Mouse (Mus musculus) stomach, postnatal 0 days (tissue): ENCODE measurements around the gene Sec14l1. TPM values are rescaled to one million over a fixed set of nuclear protein-coding genes. Genes with fewer than 3 reads are reported as not detected.

Source experiments
- ATAC-seq: fragments of 200-750 bp; cut with Nextera tagmentation; 2 replicates; pipeline ENCODE4 v1.8.0; 2017; ENCODE audit not compliant: low FRiP score, low TSS enrichment
- DNase-seq: peaks from one replicate; pipeline ENCODE4 v3.0.0-alpha.2; 2016; ENCODE audit warnings: low spot score
- H3K27ac ChIP-seq: fragments of 300-500 bp; sonication (generic); replicated peaks from 2 replicates; pipeline ENCODE4 v1.5.1; 2014; ENCODE audit warnings: mild to moderate bottlenecking, control low read depth
- H3K27me3 ChIP-seq: fragments of 300-500 bp; sonication (generic); 2 replicates; pipeline ENCODE4 v1.6.1; 2014; ENCODE audit warnings: low read length; ENCODE audit not compliant: control insufficient read depth, insufficient read depth
- H3K36me3 ChIP-seq: fragments of 300-500 bp; sonication (generic); 2 replicates; pipeline ENCODE4 v1.6.1; 2014; ENCODE audit warnings: low read length, mixed read lengths; ENCODE audit not compliant: control insufficient read depth, insufficient read depth
- H3K4me1 ChIP-seq: fragments of 300-500 bp; sonication (generic); replicated peaks from 2 replicates; pipeline ENCODE4 v1.6.1; 2014; ENCODE audit warnings: antibody characterized with exemption; ENCODE audit not compliant: control insufficient read depth, insufficient read depth
- H3K4me2 ChIP-seq: fragments of 300-500 bp; sonication (generic); replicated peaks from 2 replicates; pipeline ENCODE4 v1.6.1; 2014; ENCODE audit warnings: low read depth, mild to moderate bottlenecking, control low read depth, moderate library complexity
- H3K4me3 ChIP-seq: fragments of 300-500 bp; sonication (generic); 2 replicates; pipeline ENCODE4 v1.5.1; 2014; ENCODE audit warnings: low read depth, low read length, control low read depth
- H3K9ac ChIP-seq: fragments of 300-500 bp; sonication (generic); 2 replicates; pipeline ENCODE4 v1.6.1; 2014; ENCODE audit warnings: mild to moderate bottlenecking, low read length, control low read depth, mixed read lengths
- H3K9me3 ChIP-seq: fragments of 300-500 bp; sonication (generic); 2 replicates; pipeline ENCODE4 v1.6.1; 2016; ENCODE audit warnings: low read length; ENCODE audit not compliant: control insufficient read depth
- CTCF ChIP-seq: IDR thresholded peaks from 2 replicates; pipeline ENCODE4 v1.5.1; 2016; ENCODE audit warnings: antibody characterized with exemption, low read depth, mild to moderate bottlenecking, moderate library complexity
- EP300 ChIP-seq: optimal IDR thresholded peaks from 2 replicates; pipeline ENCODE3; 2016; ENCODE audit warnings: antibody characterized with exemption
- WGBS: fragments of 180-500 bp; shearing (Covaris S2); extraction: QIAGEN DNeasy Blood & Tissue Kit; methylation state at CpG from one replicate; pipeline ENCODE4 v1.1.7; 2014; 5-methylcytosine and 5-hydroxymethylcytosine counted together
- polyA plus RNA-seq: library from polyadenylated mRNA; unstranded; fragments of >200 nt; fragmentation: Nextera tagmentation; extraction: Ambion mirVana; gene quantifications from 2 replicates; pipeline ENCODE4 v1.2.1, GENCODE M21; 2015

Gene Sec14l1
- polyA plus RNA-seq, 1 experiment from 2014 or later, result 28.4 TPM

GRCm38 (mm10) chr11:117101925-117102717 is 12.8 kb upstream of the Sec14l1 start:
- 65% methylated on average over 14 of the region's 14 CpGs for WGBS
- DNase-seq, result no peak
- peak overlapping the region; percentile 80 for H3K27ac ChIP-seq

GRCm38 (mm10) chr11:117103523-117103922 is 11.4 kb upstream of the Sec14l1 start:
- H3K4me1 ChIP-seq, result peaks cover 8% of the 10 kb centered on the region
- 56% methylated on average over 10 of the region's 10 CpGs for WGBS
- H3K9me3 ChIP-seq, result no peaks in the 10 kb centered on the region
- no peak for TF ChIP-seq CTCF
- no peak for TF ChIP-seq EP300
- no peak for DNase-seq
- no peaks in the 10 kb centered on the region for H3K36me3 ChIP-seq
- peak; percentile 21; the same call in 1 of the 2 replicates for ATAC-seq
- no peak overlapping the region for H3K9ac ChIP-seq
- no peaks in the 10 kb centered on the region for H3K27me3 ChIP-seq
- H3K4me2 ChIP-seq, result no peak overlapping the region
- 0 out of 2 replicates have a peak overlapping the region, but pooled peaks have one; percentile 35 for H3K27ac ChIP-seq
- no peak overlapping the region for H3K4me3 ChIP-seq

More at GRCm38 (mm10) chr11:117101925-117102717, 12.8 kb upstream of the Sec14l1 start:
- Histone ChIP-seq H3K27me3 (no peaks in the 10 kb centered on the region), H3K4me3 (no peak overlapping the region), H3K36me3 (no peaks in the 10 kb centered on the region), H3K4me1 (peaks cover 6% of the 10 kb centered on the region), H3K4me2 (no peak overlapping the region), H3K9me3 (no peaks in the 10 kb centered on the region), H3K9ac (no peak overlapping the region)
- TF ChIP-seq CTCF, result no peak
- TF ChIP-seq EP300, result no peak
- no peak for ATAC-seq

- no peak for ATAC-seq
- WGBS, result 73% methylated on average over 10 of the region's 10 CpGs
- no peaks in the 10 kb centered on the region for H3K9me3 ChIP-seq
- no peak for TF ChIP-seq EP300
- TF ChIP-seq CTCF, result no peak
- no peak overlapping the region for H3K9ac ChIP-seq
- H3K27ac ChIP-seq, result 0 out of 2 replicates have a peak overlapping the region, but pooled peaks have one; percentile 24
- H3K4me1 ChIP-seq, result peaks cover 14% of the 10 kb centered on the region
- no peak overlapping the region for H3K4me2 ChIP-seq
- no peak overlapping the region for H3K4me3 ChIP-seq
- no peak for DNase-seq
- no peaks in the 10 kb centered on the region for H3K27me3 ChIP-seq
- H3K36me3 ChIP-seq, result no peaks in the 10 kb centered on the region
These were observed 10.8 kb upstream of the Sec14l1 start for GRCm38 (mm10) chr11:117104044-117104757.

- H3K27me3 ChIP-seq, result no peaks in the 10 kb centered on the region
- no peak for DNase-seq
- no peaks in the 10 kb centered on the region for H3K9me3 ChIP-seq
- H3K27ac ChIP-seq, result no peak overlapping the region
- H3K4me1 ChIP-seq, result peaks cover 16% of the 10 kb centered on the region
- H3K36me3 ChIP-seq, result no peaks in the 10 kb centered on the region
- no peak overlapping the region for H3K4me2 ChIP-seq
- no peak for ATAC-seq
- no peak overlapping the region for H3K9ac ChIP-seq
- TF ChIP-seq CTCF (no peak), EP300 (no peak)
- WGBS, result 70% methylated on average over 3 of the region's 3 CpGs
- no peak overlapping the region for H3K4me3 ChIP-seq
These were observed 9.7 kb upstream of the Sec14l1 start for GRCm38 (mm10) chr11:117105315-117105714.

- TF ChIP-seq CTCF (no peak), EP300 (no peak)
- ATAC-seq (no peak), DNase-seq (no peak)
- no peak overlapping the region for H3K9ac ChIP-seq
- peaks cover 16% of the 10 kb centered on the region for H3K4me1 ChIP-seq
- H3K4me3 ChIP-seq, result no peak overlapping the region
- no peaks in the 10 kb centered on the region for H3K9me3 ChIP-seq
- WGBS, result 70% methylated on average over 7 of the region's 7 CpGs
- no peaks in the 10 kb centered on the region for H3K27me3 ChIP-seq
- H3K36me3 ChIP-seq, result no peaks in the 10 kb centered on the region
- no peak overlapping the region for H3K27ac ChIP-seq
- H3K4me2 ChIP-seq, result no peak overlapping the region
These were observed 9.1 kb upstream of the Sec14l1 start for GRCm38 (mm10) chr11:117105850-117106249.
